Mouse (Mus musculus): ENCODE data around the gene Fam210b. TPM values are rescaled to one million over a fixed set of nuclear protein-coding genes. Genes with fewer than 3 reads are reported as not detected.

The Fam210b gene
- 61.8 and 70.8 TPM in 2 replicates for polyA plus RNA-seq (2015; fragmentation: Nextera tagmentation; extraction: Ambion mirVana)

GRCm38 (mm10) chr2:172345258-172345738 lies at the start of gene Fam210b:
Gene Fam210b, plus strand, starts transcription at chr2:172345565.

GRCm38 (mm10) chr2:172370411-172371223 lies 25.3 kb downstream of the Fam210b start, which contains the start of the genes Aurka and Cstf1:
Gene Aurka, minus strand, starts transcription at chr2:172370535.
Gene Cstf1, plus strand, starts transcription at chr2:172370681.

GRCm38 (mm10) chr2:172393391-172394051 lies 48.2 kb downstream of the Fam210b start, which contains the start of gene Cass4:
Gene Cass4, plus strand, starts transcription at chr2:172393794.

Other genes starting within 250 kb of the Fam210b start
- gene Mc3r, start 97.1 kb upstream of the Fam210b start, polyA plus RNA-seq (2015; fragmentation: Nextera tagmentation; extraction: Ambion mirVana): not detected in 2 replicates
- gene Aurka, start 25.0 kb downstream of the Fam210b start, polyA plus RNA-seq (2015; fragmentation: Nextera tagmentation; extraction: Ambion mirVana): 94.9 and 110 TPM in 2 replicates
- gene Cstf1, start 25.1 kb downstream of the Fam210b start, polyA plus RNA-seq (2015; fragmentation: Nextera tagmentation; extraction: Ambion mirVana): 24.1 and 25.8 TPM in 2 replicates
- gene Cass4, start 48.2 kb downstream of the Fam210b start, polyA plus RNA-seq (2015; fragmentation: Nextera tagmentation; extraction: Ambion mirVana): 0.47 and 0.61 TPM in 2 replicates
- 62.2 and 66.5 TPM in 2 replicates for gene Rtf2, start 95.0 kb downstream of the Fam210b start, polyA plus RNA-seq (2015; fragmentation: Nextera tagmentation; extraction: Ambion mirVana)
- gene Gcnt7, start 113.0 kb downstream of the Fam210b start, polyA plus RNA-seq (2015; fragmentation: Nextera tagmentation; extraction: Ambion mirVana): 1.0 and 1.4 TPM in 2 replicates
- 0.39 and 0.54 TPM in 2 replicates for gene Fam209, start 127.0 kb downstream of the Fam210b start, polyA plus RNA-seq (2015; fragmentation: Nextera tagmentation; extraction: Ambion mirVana)
- not detected in 2 replicates for gene Tfap2c, start 204.0 kb downstream of the Fam210b start, polyA plus RNA-seq (2015; fragmentation: Nextera tagmentation; extraction: Ambion mirVana)